Mouse (Mus musculus): ENCODE measurements around the gene Ocln.
A peak's percentile ranks its signal among the peaks of the same experiment; 100 is the strongest.
"Not testable (repeated sequence)": the region's sequence is repeated elsewhere in the genome, so short reads cannot be mapped to it uniquely, and the experiment has no call there.

The Ocln gene

GRCm38 (mm10) chr13:100543011-100543767 lies 9.3 kb downstream of the Ocln start:
- DNase-seq: no peak

- no peak for DNase-seq
Measured at GRCm38 (mm10) chr13:100536149-100536548, 16.4 kb downstream of the Ocln start.

GRCm38 (mm10) chr13:100532788-100533365 lies 19.6 kb downstream of the Ocln start:
- DNase-seq: no peak

- DNase-seq: no peak
Measured at GRCm38 (mm10) chr13:100526649-100527038, 25.9 kb downstream of the Ocln start.

GRCm38 (mm10) chr13:100525935-100526648 lies 26.4 kb downstream of the Ocln start:
- peak; percentile 8 for DNase-seq

GRCm38 (mm10) chr13:100524896-100525295 lies 27.6 kb downstream of the Ocln start:
- no peak for DNase-seq

GRCm38 (mm10) chr13:100523698-100524097 lies 28.8 kb downstream of the Ocln start:
- DNase-seq: no peak

- no peak for DNase-seq
Measured at GRCm38 (mm10) chr13:100521724-100522591, 30.6 kb downstream of the Ocln start.

GRCm38 (mm10) chr13:100519162-100519561 lies 33.4 kb downstream of the Ocln start:
- DNase-seq: no peak

- no peak for DNase-seq
Measured at GRCm38 (mm10) chr13:100518191-100518590, 34.3 kb downstream of the Ocln start.

GRCm38 (mm10) chr13:100517652-100518153 lies 34.8 kb downstream of the Ocln start:
- no peak for DNase-seq

- no peak for DNase-seq
Measured at GRCm38 (mm10) chr13:100516213-100517105, 36.1 kb downstream of the Ocln start.

GRCm38 (mm10) chr13:100512792-100513191 lies 39.7 kb downstream of the Ocln start:
- no peak for DNase-seq

- no peak for DNase-seq
Measured at GRCm38 (mm10) chr13:100511860-100512364, 40.6 kb downstream of the Ocln start.

- no peak for DNase-seq
Measured at GRCm38 (mm10) chr13:100511146-100511859, 41.2 kb downstream of the Ocln start.

- DNase-seq: not testable (repeated sequence)
Measured at GRCm38 (mm10) chr13:100499625-100500024, 52.9 kb downstream of the Ocln start.

GRCm38 (mm10) chr13:100495337-100495736 lies 57.2 kb downstream of the Ocln start:
- no peak for DNase-seq

- DNase-seq: not testable (repeated sequence)
Measured at GRCm38 (mm10) chr13:100494370-100494769, 58.1 kb downstream of the Ocln start.

GRCm38 (mm10) chr13:100493313-100493712 lies 59.2 kb downstream of the Ocln start:
- no peak for DNase-seq

GRCm38 (mm10) chr13:100492061-100492787 lies 60.3 kb downstream of the Ocln start, which contains the start of gene Gtf2h2:
TSS of gene Gtf2h2 (minus strand) at chr13:100492579.
- DNase-seq: peak; percentile 88

All from right cerebral cortex, postnatal 4 days (tissue).